Mouse (Mus musculus): ENCODE results near the gene Prss50. TPM values are rescaled to one million over a fixed set of nuclear protein-coding genes. Genes with fewer than 3 reads are reported as not detected.

Gene Prss50
- total and polyA plus RNA-seq, 3 experiments = not detected

- Histone ChIP-seq H3K27ac (ENCODE audit: insufficient read depth, low read depth) (no peak overlapping the region), H3K9ac (ENCODE audit: insufficient read depth, low read depth) (peak overlapping the region; percentile 30; the same call in 1 of the 2 replicates), H3K4me2 (ENCODE audit: insufficient read depth, low read depth, poor library complexity, severe bottlenecking) (peak overlapping the region; percentile 41; the same call in 1 of the 2 replicates), H3K36me3 (replicated peaks in 1 of 2; ENCODE audit: control insufficient read depth in 1 of 2, insufficient read depth in 1 of 2, low read length in 1 of 2) (no peaks in the 10 kb centered on the region), H3K4me1 (ENCODE audit: control insufficient read depth in 1 of 2, insufficient read depth in 2 of 2) (peaks cover 2 to 12% of the 10 kb centered on the region in 2 experiments; a peak in 3 of 4 replicates), H3K9me3 (replicated peaks; ENCODE audit: low read length) (no peaks in the 10 kb centered on the region), H3K4me3 (replicated peaks in 1 of 3; ENCODE audit: low read depth in 2 of 3, low read length in 2 of 3, poor library complexity in 1 of 3) (no peak overlapping the region), H3K27me3 (replicated peaks) (peaks cover 7% of the 10 kb centered on the region), H3K79me2 (replicated peaks; ENCODE audit: control insufficient read depth, extremely low read depth, insufficient read depth, poor library complexity, severe bottlenecking) (no peaks in the 10 kb centered on the region)
- TF ChIP-seq ZC3H11A (IDR thresholded peaks at IDR 0.05; ENCODE audit: low read depth, low read length) = no peak
- no peak for TF ChIP-seq POLR2A (IDR thresholded peaks at IDR 0.05; ENCODE audit: low read depth, low read length)
- TF ChIP-seq CHD1 (IDR thresholded peaks at IDR 0.05; ENCODE audit: low read depth, low read length) = no peak
- TF ChIP-seq NELFE (IDR thresholded peaks at IDR 0.05; ENCODE audit: low read depth, low read length) = no peak
- peak; percentile 58 for TF ChIP-seq ELF1 (IDR thresholded peaks at IDR 0.05; ENCODE audit: low read depth, low read length)
- no peak for TF ChIP-seq PAX5 (IDR thresholded peaks at IDR 0.05; ENCODE audit: low read length)
- TF ChIP-seq MAX (IDR thresholded peaks at IDR 0.05; ENCODE audit: low read length) = no peak
- no peak for TF ChIP-seq CTCF (conservative IDR thresholded peaks at IDR 0.05 in 1 of 2, IDR thresholded peaks at IDR 0.05 in 1 of 2; ENCODE audit: low read depth in 2 of 2, low read length in 2 of 2)
- TF ChIP-seq SIN3A (IDR thresholded peaks at IDR 0.05; ENCODE audit: low read length) = no peak
- TF ChIP-seq ZNF384 (IDR thresholded peaks at IDR 0.05; ENCODE audit: low read depth, low read length) = peak; percentile 95
- TF ChIP-seq MYC (IDR thresholded peaks at IDR 0.05; ENCODE audit: low read depth, low read length) = peak; percentile 41; the same call in 1 of the 2 replicates
- TF ChIP-seq JUND (conservative IDR thresholded peaks at IDR 0.05; ENCODE audit: low read depth, low read length) = no peak
- TF ChIP-seq ETS1 (conservative IDR thresholded peaks at IDR 0.05; ENCODE audit: low read depth, low read length) = no peak
- no peak for TF ChIP-seq MXI1 (IDR thresholded peaks at IDR 0.05; ENCODE audit: low read depth, low read length)
- TF ChIP-seq GABPA (IDR thresholded peaks at IDR 0.05; ENCODE audit: insufficient replicate concordance, low read depth, low read length) = no peak
- TF ChIP-seq TCF12 (IDR thresholded peaks at IDR 0.05; ENCODE audit: low read depth, low read length) = no peak
- no peak for TF ChIP-seq EP300 (IDR thresholded peaks at IDR 0.05; ENCODE audit: low read length)
- TF ChIP-seq RCOR1 (conservative IDR thresholded peaks at IDR 0.05; ENCODE audit: low read depth, low read length) = no peak
- no peak for TF ChIP-seq ZKSCAN1 (IDR thresholded peaks at IDR 0.05; ENCODE audit: borderline replicate concordance, low read depth, low read length)
- no peak for TF ChIP-seq MAZ (IDR thresholded peaks at IDR 0.05; ENCODE audit: low read depth, low read length)
- TF ChIP-seq RAD21 (IDR thresholded peaks at IDR 0.05; ENCODE audit: low read depth, low read length) = no peak
- no peak for TF ChIP-seq MAFK (IDR thresholded peaks at IDR 0.05; ENCODE audit: insufficient replicate concordance, low read length)
- no peak for TF ChIP-seq USF1 (IDR thresholded peaks at IDR 0.05; ENCODE audit: low read depth, low read length)
- TF ChIP-seq CHD2 (IDR thresholded peaks at IDR 0.05; ENCODE audit: low read length) = no peak
- dilution Hi-C loops (cut with MboI; ENCODE audit: extremely low pct_ligation_motif_present, extremely low pct_unique_long_range_greater_than_20kb, low sequenced_read_pairs) (no loop called here), in situ Hi-C loops (cut with MboI; ENCODE audit: low pct_ligation_motif_present, low pct_unique_long_range_greater_than_20kb, low sequenced_read_pairs) (no loop called here)
- DNase-seq (ENCODE audit: extremely low read depth) = peak; percentile 19
Observed at GRCm38 (mm10) chr9:110825832-110826231, 31.9 kb upstream of the Prss50 start.
